Mouse (Mus musculus) T-helper 17 cell (primary cell): ENCODE data around the gene Mkrn1.

Source experiments
- in situ Hi-C, 2 experiments: fragments of 300-600 bp; cut with MboI, MseI; formaldehyde crosslinking; loops; 1 replicate in 1 of 2; 2 replicates in 1 of 2; pipeline ENCODE4 v1.15.1; 2025; ENCODE audit warnings: high pct_unique_total_duplicates in 2 of 2

The Mkrn1 gene

GRCm38 (mm10) chr6:39433701-39434100 is 13.4 kb upstream of the Mkrn1 start:
- in situ Hi-C loops: loop anchor here in 1 of 2 experiments (25.0 kb wide), 2 partner anchors 1004 to 1471 kb away; partner anchors contain the start of genes E330009J07Rik and Wee2

GRCm38 (mm10) chr6:39433174-39433573 is 12.9 kb upstream of the Mkrn1 start:
- in situ Hi-C loops: loop anchor here in 1 of 2 experiments (25.0 kb wide), 2 partner anchors 1004 to 1471 kb away; partner anchors contain the start of genes E330009J07Rik and Wee2

GRCm38 (mm10) chr6:39430722-39431121 is 10.5 kb upstream of the Mkrn1 start:
- in situ Hi-C loops: loop anchor here in 1 of 2 experiments (25.0 kb wide), 2 partner anchors 1007 to 1468 kb away; partner anchors contain the start of genes E330009J07Rik and Wee2

DNA sequence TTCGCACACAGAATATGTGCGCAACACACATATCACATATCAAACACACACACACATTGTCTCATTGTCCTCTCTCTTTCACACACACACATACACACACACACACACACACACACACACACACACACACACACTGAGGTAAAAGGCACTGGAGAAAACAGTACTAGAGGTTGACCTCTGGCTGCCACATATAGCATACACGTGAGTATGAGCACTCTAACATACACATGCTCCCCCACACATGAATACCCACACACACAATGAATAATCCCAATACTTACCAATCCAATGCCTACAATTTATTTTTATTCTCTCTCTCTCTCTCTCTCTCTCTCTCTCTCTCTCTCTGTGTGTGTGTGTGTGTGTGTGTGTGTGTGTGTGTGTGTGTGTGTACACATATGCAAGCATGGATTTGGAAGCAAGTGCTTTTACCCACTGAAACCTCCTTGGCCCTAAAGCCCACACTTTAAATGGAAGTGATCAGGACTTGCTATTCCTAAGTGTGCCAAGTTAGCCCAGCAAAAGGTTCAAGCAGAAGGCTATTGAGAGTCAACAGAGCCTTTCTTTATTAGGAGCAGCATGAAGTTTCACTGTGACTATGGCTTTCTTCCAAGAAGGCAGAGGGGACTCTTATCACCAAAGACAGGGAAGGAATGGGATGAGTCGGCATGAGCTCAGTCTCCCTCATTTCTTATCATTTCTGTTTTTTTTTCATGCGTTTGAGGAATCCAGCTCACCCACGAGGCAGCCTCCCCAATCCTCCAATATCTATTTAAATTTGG is 8.9 kb upstream of the Mkrn1 start:
- in situ Hi-C loops: loop anchor here in 1 of 2 experiments (25.0 kb wide), 2 partner anchors 1008 to 1467 kb away; partner anchors contain the start of genes E330009J07Rik and Wee2

GRCm38 (mm10) chr6:39427276-39428003 is 7.2 kb upstream of the Mkrn1 start:
- in situ Hi-C loops: loop anchor here in 1 of 2 experiments (25.0 kb wide), 2 partner anchors 1010 to 1465 kb away; partner anchors contain the start of genes E330009J07Rik and Wee2

DNA sequence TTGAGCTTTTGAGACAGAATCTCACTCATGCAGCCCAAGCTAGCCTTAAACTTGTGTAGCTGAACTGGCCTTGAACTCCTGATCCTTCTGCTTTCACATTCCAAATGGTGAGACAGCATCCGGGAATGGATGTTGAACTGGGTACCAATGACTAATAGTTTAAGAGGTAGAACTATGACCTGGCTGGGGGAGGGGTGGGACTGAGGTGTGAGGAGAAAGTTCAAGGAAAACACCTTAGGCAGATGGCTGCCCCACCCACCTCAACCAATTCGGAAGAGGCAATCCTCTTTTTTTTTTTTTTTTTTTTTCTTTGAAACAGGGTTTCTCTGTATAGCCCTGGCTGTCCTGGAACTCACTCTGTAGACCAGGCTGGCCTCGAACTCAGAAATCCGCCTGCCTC is 6.5 kb upstream of the Mkrn1 start:
- in situ Hi-C loops: loop anchor here in 1 of 2 experiments (25.0 kb wide), 2 partner anchors 1011 to 1464 kb away; partner anchors contain the start of genes E330009J07Rik and Wee2

DNA sequence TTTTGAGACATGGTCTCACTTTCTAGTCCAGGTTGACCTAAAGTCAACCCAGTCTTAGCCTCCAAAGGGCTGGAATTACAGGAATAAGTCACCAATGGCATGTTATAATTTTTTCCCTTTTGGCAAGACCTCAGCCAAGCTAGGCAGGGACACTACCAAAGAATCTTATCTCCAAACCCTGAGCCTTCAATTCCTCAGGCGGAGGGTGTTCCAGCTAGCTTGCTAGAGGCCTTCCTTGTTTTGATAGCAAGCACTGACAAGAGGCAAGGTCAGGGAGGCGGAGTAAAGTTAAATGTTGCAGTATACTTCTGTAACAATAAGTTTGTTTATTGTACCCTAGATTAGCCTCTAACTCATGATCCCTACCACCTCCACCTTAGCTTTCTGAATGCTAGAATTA is 4.9 kb upstream of the Mkrn1 start:
- in situ Hi-C loops: loop anchor here in 1 of 2 experiments (25.0 kb wide), 2 partner anchors 1012 to 1463 kb away; partner anchors contain the start of genes E330009J07Rik and Wee2

DNA sequence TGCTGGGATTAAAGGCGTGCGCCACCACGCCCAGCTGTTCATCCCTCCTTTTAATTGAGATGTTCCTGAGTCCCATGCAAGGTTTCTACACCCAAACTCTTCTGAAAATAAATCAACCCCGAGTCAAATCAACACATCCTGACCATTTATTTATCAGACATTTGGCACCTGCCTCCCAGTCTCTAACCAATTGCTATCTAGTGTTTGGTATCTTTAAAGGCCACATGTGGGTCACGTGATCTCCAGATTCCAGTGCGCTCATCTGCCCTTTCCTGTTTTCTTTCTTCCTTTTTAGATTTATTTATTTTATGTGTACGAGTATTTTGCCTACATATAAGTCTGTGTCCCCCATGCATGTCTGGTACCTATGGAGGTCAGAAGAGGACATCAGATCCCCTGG is 3.4 kb upstream of the Mkrn1 start:
- in situ Hi-C loops: no loop called here

DNA sequence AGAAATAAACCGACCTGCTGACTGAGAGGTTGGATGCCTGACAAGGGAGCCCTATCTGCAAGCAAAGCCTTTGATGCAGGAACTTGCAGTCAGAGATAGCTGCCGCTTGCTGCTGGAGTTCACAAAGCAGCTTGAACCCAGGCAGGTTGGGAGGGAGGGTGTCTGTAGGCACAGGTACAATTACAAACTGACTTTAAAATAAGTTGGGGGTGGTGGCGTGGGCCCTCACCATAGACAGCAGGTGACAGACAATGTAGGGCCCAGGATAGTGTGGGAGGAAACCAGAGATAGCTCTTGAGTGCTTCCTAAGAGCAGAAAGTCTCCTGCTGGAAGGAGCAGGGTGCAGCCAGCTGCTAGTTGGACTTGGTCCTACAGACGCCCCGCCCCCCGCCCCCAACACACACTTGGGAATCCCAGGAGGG is 2.9 kb upstream of the Mkrn1 start:
- in situ Hi-C loops: no loop called here

DNA sequence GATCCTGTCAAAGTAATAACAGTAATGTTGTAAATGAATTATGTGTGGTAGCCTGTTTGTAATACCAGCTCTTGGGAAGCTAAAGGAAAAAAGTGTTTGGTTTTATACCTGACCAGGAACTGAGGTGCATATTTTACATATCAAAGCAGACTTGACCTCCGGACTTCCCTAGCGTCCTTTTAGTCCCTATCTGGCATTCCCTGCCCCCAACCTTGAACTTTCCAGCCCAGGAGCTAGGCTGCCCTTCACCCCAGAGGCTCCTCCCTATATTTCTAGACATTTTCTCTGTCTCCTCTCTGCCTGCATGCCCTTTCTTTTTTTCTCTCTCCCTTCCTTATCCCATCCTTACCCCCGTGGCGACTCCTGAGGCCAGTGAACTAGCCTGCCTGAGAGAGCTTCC is 605 bp upstream of the Mkrn1 start:
- in situ Hi-C loops: no loop called here

- in situ Hi-C loops: loop anchor here in 1 of 2 experiments (5.0 kb wide), 1 partner anchor 33 kb away; no protein-coding TSS in a partner anchor
Measured at GRCm38 (mm10) chr6:39419386-39419850, 844 bp downstream of the Mkrn1 start.

- in situ Hi-C loops: loop anchor here in 1 of 2 experiments (5.0 kb wide), 1 partner anchor 36 kb away; no protein-coding TSS in a partner anchor
Measured at GRCm38 (mm10) chr6:39416654-39417053, 3.6 kb downstream of the Mkrn1 start.

DNA sequence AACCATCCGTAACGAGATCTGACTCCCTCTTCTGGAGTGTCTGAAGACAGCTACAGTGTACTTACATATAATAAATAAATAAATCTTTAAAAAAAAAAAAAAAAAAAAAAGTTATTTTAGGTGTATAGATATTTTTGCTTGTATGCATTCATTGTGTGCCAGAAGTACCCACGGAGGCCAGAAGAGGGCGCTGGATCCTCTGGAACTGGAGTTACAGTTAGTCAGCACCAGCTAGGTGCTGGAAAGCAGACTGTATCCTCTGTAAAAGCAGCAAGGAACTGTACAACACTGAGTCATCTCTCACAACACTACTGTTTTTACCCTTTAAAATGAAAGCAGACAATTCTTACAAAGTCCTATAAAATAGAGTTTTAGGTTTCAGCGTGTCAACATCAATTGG is 4.5 kb downstream of the Mkrn1 start:
- in situ Hi-C loops: loop anchor here in 1 of 2 experiments (5.0 kb wide), 1 partner anchor 37 kb away; no protein-coding TSS in a partner anchor

- in situ Hi-C loops: no loop called here
Measured at GRCm38 (mm10) chr6:39414106-39414505, 6.2 kb downstream of the Mkrn1 start.

DNA sequence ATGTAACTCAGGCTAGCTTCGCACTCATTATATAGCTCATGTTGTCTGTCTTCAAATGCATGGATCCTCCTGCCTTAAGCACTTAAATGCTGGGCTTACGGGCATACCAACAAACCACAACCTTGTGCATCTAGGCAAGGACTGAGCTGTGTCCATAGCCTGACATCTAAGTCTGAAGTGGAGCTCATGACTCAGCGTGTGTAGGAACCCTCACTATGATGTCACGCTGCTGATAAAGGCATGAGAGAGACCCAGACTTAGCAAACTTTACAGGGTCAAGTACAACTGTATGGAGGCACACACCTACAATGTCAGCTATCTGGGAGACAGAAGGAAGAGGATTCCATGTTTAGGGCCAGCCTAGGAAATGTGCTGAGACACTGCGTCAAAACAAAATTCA is 13.8 kb downstream of the Mkrn1 start:
- in situ Hi-C loops: no loop called here

GRCm38 (mm10) chr6:39403136-39403535 is 17.1 kb downstream of the Mkrn1 start:
- in situ Hi-C loops: no loop called here

GRCm38 (mm10) chr6:39400343-39400742 is 19.9 kb downstream of the Mkrn1 start:
- in situ Hi-C loops: no loop called here

- in situ Hi-C loops: no loop called here
Measured at GRCm38 (mm10) chr6:39398342-39398741, 21.9 kb downstream of the Mkrn1 start.

GRCm38 (mm10) chr6:39397046-39397445 is 23.2 kb downstream of the Mkrn1 start:
- in situ Hi-C loops: no loop called here

GRCm38 (mm10) chr6:39395916-39396315 is 24.3 kb downstream of the Mkrn1 start:
- in situ Hi-C loops: no loop called here

DNA sequence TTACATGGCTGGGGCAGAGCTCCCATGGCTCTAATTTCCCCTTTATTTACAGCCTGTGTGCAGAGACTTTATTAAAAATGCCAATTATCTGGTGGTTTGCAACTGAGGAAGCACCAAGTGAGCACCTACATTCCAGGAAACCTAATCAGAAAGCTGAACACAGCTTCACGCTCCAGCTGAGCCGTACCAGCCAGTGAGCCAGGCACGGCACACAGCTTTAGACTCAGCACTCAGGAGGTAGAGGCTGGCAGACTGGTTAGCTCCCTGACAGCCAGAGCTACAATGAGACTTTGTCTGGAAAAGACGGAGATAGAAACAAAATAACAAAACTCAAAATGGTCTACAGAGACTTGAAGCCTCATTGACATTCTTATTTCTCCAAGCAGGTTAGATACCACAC is 24.8 kb downstream of the Mkrn1 start:
- in situ Hi-C loops: no loop called here

DNA sequence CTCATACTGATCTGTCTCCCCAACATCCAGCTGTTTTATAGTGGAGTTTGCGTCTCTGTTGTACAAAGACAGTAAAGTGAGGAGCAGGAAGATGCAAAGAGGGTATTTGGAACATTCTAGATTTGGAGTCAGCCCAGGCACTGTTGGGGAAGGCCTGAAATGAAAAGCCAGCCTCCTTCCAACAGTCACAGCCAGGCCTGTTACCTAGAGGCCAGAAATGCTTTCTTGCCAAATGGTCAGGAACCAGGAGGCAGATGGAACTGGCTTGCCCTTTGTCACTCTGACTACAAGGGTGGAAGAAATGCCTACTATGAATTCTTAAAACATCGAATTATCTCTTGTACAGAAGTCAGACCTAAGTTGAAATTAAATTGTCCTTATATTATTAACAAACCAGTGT is 30.3 kb downstream of the Mkrn1 start:
- in situ Hi-C loops: no loop called here
